Mouse (Mus musculus) cerebellum, postnatal 36 days (tissue): Measurements from ENCODE around the gene Bach1.
A peak's percentile ranks its signal among the peaks of the same experiment; 100 is the strongest.

Source experiments
- DNase-seq, 2 experiments: peaks; one replicate each; pipeline ENCODE4 v3.0.0; 2021 to 2022; ENCODE audit warnings: mixed read lengths in 2 of 2

Bach1 gene

GRCm38 (mm10) chr16:87698692-87699305 is at the start of gene Bach1:
TSS of gene Bach1 (plus strand) at chr16:87698945.
- DNase-seq: peak; percentile 79 to 90

GRCm38 (mm10) chr16:87652344-87652743 is 46.4 kb upstream of the Bach1 start:
- no peak for DNase-seq

GRCm38 (mm10) chr16:87652924-87653323 is 45.8 kb upstream of the Bach1 start:
- DNase-seq: no peak

GRCm38 (mm10) chr16:87654016-87654575 is 44.6 kb upstream of the Bach1 start:
- no peak for DNase-seq

GRCm38 (mm10) chr16:87655005-87655404 is 43.7 kb upstream of the Bach1 start:
- DNase-seq: no peak

GRCm38 (mm10) chr16:87655579-87655978 is 43.2 kb upstream of the Bach1 start:
- DNase-seq: no peak

GRCm38 (mm10) chr16:87656771-87657170 is 42.0 kb upstream of the Bach1 start:
- no peak for DNase-seq

- DNase-seq: no peak
These were observed 41.5 kb upstream of the Bach1 start for GRCm38 (mm10) chr16:87657291-87657690.

GRCm38 (mm10) chr16:87661024-87661471 is 37.7 kb upstream of the Bach1 start:
- DNase-seq: no peak

- DNase-seq: no peak
These were observed 37.1 kb upstream of the Bach1 start for GRCm38 (mm10) chr16:87661636-87662035.

- DNase-seq: no peak
These were observed 36.2 kb upstream of the Bach1 start for GRCm38 (mm10) chr16:87662528-87662927.

GRCm38 (mm10) chr16:87663890-87664289 is 34.9 kb upstream of the Bach1 start:
- DNase-seq: no peak

- DNase-seq: no peak
These were observed 33.5 kb upstream of the Bach1 start for GRCm38 (mm10) chr16:87665246-87665645.

GRCm38 (mm10) chr16:87665752-87666619 is 32.8 kb upstream of the Bach1 start:
- DNase-seq: no peak

GRCm38 (mm10) chr16:87666620-87667004 is 32.1 kb upstream of the Bach1 start:
- DNase-seq: no peak

GRCm38 (mm10) chr16:87668002-87668401 is 30.7 kb upstream of the Bach1 start:
- no peak for DNase-seq

GRCm38 (mm10) chr16:87670091-87670820 is 28.5 kb upstream of the Bach1 start:
- no peak for DNase-seq

- no peak for DNase-seq
These were observed 28.0 kb upstream of the Bach1 start for GRCm38 (mm10) chr16:87670821-87671165.

- DNase-seq: no peak
These were observed 27.4 kb upstream of the Bach1 start for GRCm38 (mm10) chr16:87671336-87671735.

- no peak for DNase-seq
These were observed 25.6 kb upstream of the Bach1 start for GRCm38 (mm10) chr16:87673155-87673554.

- DNase-seq: no peak
These were observed 22.6 kb upstream of the Bach1 start for GRCm38 (mm10) chr16:87676182-87676581.

- no peak for DNase-seq
These were observed 20.1 kb upstream of the Bach1 start for GRCm38 (mm10) chr16:87678667-87679066.

GRCm38 (mm10) chr16:87680912-87681634 is 17.7 kb upstream of the Bach1 start:
- no peak for DNase-seq
